In genomic region chr2:25545996-25546810, GRCm38 (mm10) we compare ENCODE assay signal across 8 mouse cellular contexts. TPM values are rescaled to one million over a fixed set of nuclear protein-coding genes. Genes with fewer than 3 reads are reported as not detected.
DNase-seq lines count a peak whose midpoint lies in the region; ATAC-seq and TF ChIP-seq lines count a peak whose summit lies in the region.

No protein-coding gene starts in this region.

- H3K9ac ChIP-seq in embryonic facial prominence, embryonic 12.5 days = peak overlapping the region; percentile 79
- H3K9ac ChIP-seq in hindbrain, embryonic 16.5 days (ENCODE audit: low read depth, low read length) = peak overlapping the region; percentile 74

- peak; percentile 37; the same call in 1 of the 2 replicates for ATAC-seq in embryonic facial prominence, embryonic 12.5 days (ENCODE audit: insufficient number of reproducible peaks, insufficient read depth, low FRiP score, low TSS enrichment)
- ATAC-seq in hindbrain, embryonic 16.5 days = peak; percentile 63

- peak overlapping the region; percentile 63; the same call in 1 of the 2 replicates for H3K27ac ChIP-seq in embryonic facial prominence, embryonic 12.5 days
- peak overlapping the region; percentile 35; the same call in 1 of the 2 replicates for H3K27ac ChIP-seq in hindbrain, embryonic 16.5 days (ENCODE audit: low read depth, low read length)
- H3K27ac ChIP-seq in midbrain, embryonic 10.5 days (replicated peaks) = peak overlapping the region; percentile 92

- H3K9me3 ChIP-seq in E14TG2a.4 (ENCODE audit: low read length) = no peaks in the 10 kb centered on the region
- no peaks in the 10 kb centered on the region for H3K9me3 ChIP-seq in embryonic facial prominence, embryonic 12.5 days
- no peaks in the 10 kb centered on the region for H3K9me3 ChIP-seq in hindbrain, embryonic 16.5 days (ENCODE audit: control insufficient read depth, low read length)
- no peaks in the 10 kb centered on the region for H3K9me3 ChIP-seq in midbrain, embryonic 10.5 days (replicated peaks)

- peak; percentile 90 for DNase-seq in heart, adult 11 months
- no peak for DNase-seq in heart, adult 9 months (ENCODE audit: low spot score in 2 of 2)
- no peak for DNase-seq in midbrain, embryonic 10.5 days (ENCODE audit: low spot score)
- no peak for DNase-seq in left cerebral cortex, adult 11 months (ENCODE audit: low spot score)
- DNase-seq in thymus, postnatal 25 days = no peak

- TF ChIP-seq CTCF in E14TG2a.4 (conservative IDR thresholded peaks at IDR 0.05; ENCODE audit: low read length) = no peak

- 7% methylated on average over 43 of the region's 43 CpGs for WGBS in embryonic facial prominence, embryonic 12.5 days
- 14% methylated on average over 26 of the region's 43 CpGs for WGBS in hindbrain, embryonic 16.5 days
- WGBS in midbrain, embryonic 10.5 days = 9% methylated on average over 43 of the region's 43 CpGs

- H3K27me3 ChIP-seq in E14TG2a.4 (ENCODE audit: insufficient read depth, low read length) = no peaks in the 10 kb centered on the region
- H3K27me3 ChIP-seq in embryonic facial prominence, embryonic 12.5 days = no peaks in the 10 kb centered on the region
- H3K27me3 ChIP-seq in hindbrain, embryonic 16.5 days (replicated peaks; ENCODE audit: control insufficient read depth, insufficient read depth, low read length) = no peaks in the 10 kb centered on the region
- H3K27me3 ChIP-seq in midbrain, embryonic 10.5 days (ENCODE audit: low read depth, poor library complexity, severe bottlenecking) = no peaks in the 10 kb centered on the region

- peaks cover 40% of the 10 kb centered on the region for H3K4me1 ChIP-seq in E14TG2a.4 (replicated peaks; ENCODE audit: low read depth, low read length)
- peaks cover 7% of the 10 kb centered on the region for H3K4me1 ChIP-seq in embryonic facial prominence, embryonic 12.5 days
- peaks cover 5% of the 10 kb centered on the region for H3K4me1 ChIP-seq in hindbrain, embryonic 16.5 days (ENCODE audit: control insufficient read depth, insufficient read depth, low read depth, low read length)
- H3K4me1 ChIP-seq in midbrain, embryonic 10.5 days = peaks cover 32% of the 10 kb centered on the region

- H3K4me2 ChIP-seq in embryonic facial prominence, embryonic 12.5 days (replicated peaks) = peak overlapping the region; percentile 78
- H3K4me2 ChIP-seq in hindbrain, embryonic 16.5 days (ENCODE audit: low read length) = peak overlapping the region; percentile 62

- H3K4me3 ChIP-seq in E14TG2a.4 (replicated peaks; ENCODE audit: low read length) = peak overlapping the region; percentile 86
- H3K4me3 ChIP-seq in embryonic facial prominence, embryonic 12.5 days = peak overlapping the region; percentile 68
- peak overlapping the region; percentile 57 for H3K4me3 ChIP-seq in hindbrain, embryonic 16.5 days (ENCODE audit: low read length)
- peak overlapping the region; percentile 80 for H3K4me3 ChIP-seq in midbrain, embryonic 10.5 days

- peaks cover 9% of the 10 kb centered on the region for H3K36me3 ChIP-seq in E14TG2a.4 (ENCODE audit: insufficient read depth, low read length)
- H3K36me3 ChIP-seq in embryonic facial prominence, embryonic 12.5 days = no peaks in the 10 kb centered on the region
- no peaks in the 10 kb centered on the region for H3K36me3 ChIP-seq in hindbrain, embryonic 16.5 days (ENCODE audit: control insufficient read depth, insufficient read depth, low read length)
- H3K36me3 ChIP-seq in midbrain, embryonic 10.5 days = 0 out of 2 replicates have a peak, but pooled peaks cover 3% of the 10 kb centered on the region

RNA-seq across cellular contexts. Expression of gene Traf2, which starts 0.5 kb away (rescaled TPM):
- 37.7 and 37.8 TPM in 2 replicates for polyA plus RNA-seq in embryonic facial prominence, embryonic 12.5 days (2016; fragmentation: Nextera tagmentation; extraction: Ambion mirVana)
- 16.8 and 17.8 TPM in 2 replicates for polyA plus RNA-seq in hindbrain, embryonic 16.5 days (2015; fragmentation: Nextera tagmentation; extraction: Ambion mirVana)
- polyA plus RNA-seq in midbrain, embryonic 10.5 days (2016; fragmentation: Nextera tagmentation; extraction: Ambion mirVana) = 38.9 and 41.4 TPM in 2 replicates

RNA-seq across cellular contexts. Expression of gene Edf1, which starts 11.4 kb away (rescaled TPM):
- 310 and 331 TPM in 2 replicates for polyA plus RNA-seq in embryonic facial prominence, embryonic 12.5 days (2016; fragmentation: Nextera tagmentation; extraction: Ambion mirVana)
- 384 and 413 TPM in 2 replicates for polyA plus RNA-seq in hindbrain, embryonic 16.5 days (2015; fragmentation: Nextera tagmentation; extraction: Ambion mirVana)
- polyA plus RNA-seq in midbrain, embryonic 10.5 days (2016; fragmentation: Nextera tagmentation; extraction: Ambion mirVana) = 344 and 364 TPM in 2 replicates

RNA-seq across cellular contexts. Expression of gene Mamdc4, which starts 28.4 kb away (rescaled TPM):
- 4.2 and 10.1 TPM in 2 replicates for polyA plus RNA-seq in embryonic facial prominence, embryonic 12.5 days (2016; fragmentation: Nextera tagmentation; extraction: Ambion mirVana)
- polyA plus RNA-seq in hindbrain, embryonic 16.5 days (2015; fragmentation: Nextera tagmentation; extraction: Ambion mirVana) = 1.8 and 3.7 TPM in 2 replicates
- polyA plus RNA-seq in midbrain, embryonic 10.5 days (2016; fragmentation: Nextera tagmentation; extraction: Ambion mirVana) = 6.7 and 7.8 TPM in 2 replicates

RNA-seq across cellular contexts. Expression of gene Phpt1, which starts 28.8 kb away (rescaled TPM):
- polyA plus RNA-seq in embryonic facial prominence, embryonic 12.5 days (2016; fragmentation: Nextera tagmentation; extraction: Ambion mirVana) = 156 and 177 TPM in 2 replicates
- polyA plus RNA-seq in hindbrain, embryonic 16.5 days (2015; fragmentation: Nextera tagmentation; extraction: Ambion mirVana) = 164 and 178 TPM in 2 replicates
- 159 and 187 TPM in 2 replicates for polyA plus RNA-seq in midbrain, embryonic 10.5 days (2016; fragmentation: Nextera tagmentation; extraction: Ambion mirVana)

RNA-seq across cellular contexts. Expression of gene Ajm1, which starts 35.4 kb away (rescaled TPM):
- 0.20 and 0.24 TPM in 2 replicates for polyA plus RNA-seq in embryonic facial prominence, embryonic 12.5 days (2016; fragmentation: Nextera tagmentation; extraction: Ambion mirVana)
- polyA plus RNA-seq in hindbrain, embryonic 16.5 days (2015; fragmentation: Nextera tagmentation; extraction: Ambion mirVana) = 12.0 and 15.1 TPM in 2 replicates
- 0.05 and 0.27 TPM in 2 replicates for polyA plus RNA-seq in midbrain, embryonic 10.5 days (2016; fragmentation: Nextera tagmentation; extraction: Ambion mirVana)

Comparison
In these comparisons a context has a peak if more than half of its experiments do, and no peak if none do; other contexts are left out.
1. H3K27ac ChIP-seq: peak in every context shown above with its lines; median percentile 92 in midbrain, embryonic 10.5 days; 63 in embryonic facial prominence, embryonic 12.5 days; 35 in hindbrain, embryonic 16.5 days.